Mouse (Mus musculus) CH12.LX (cell line): ENCODE results near the gene Aip.

Experiments used
- CTCF ChIP-seq, 2 experiments: IDR thresholded peaks in 1 of 2; conservative IDR thresholded peaks in 1 of 2; 2 replicates each; pipeline ENCODE4 v1.5.1; 2011 to 2012; ENCODE audit warnings: low read depth in 2 of 2, low read length in 2 of 2, improper control_type of control experiment in 1 of 2, inconsistent platforms in 1 of 2, mild to moderate bottlenecking in 1 of 2, moderate library complexity in 1 of 2
- MYC ChIP-seq: IDR thresholded peaks from 2 replicates; pipeline ENCODE4 v1.6.1; 2011; ENCODE audit warnings: low read depth, mild to moderate bottlenecking, improper control_type of control experiment, low read length
- PAX5 ChIP-seq: IDR thresholded peaks from 2 replicates; pipeline ENCODE4 v1.6.1; 2012; ENCODE audit warnings: low read length, inconsistent platforms, mixed read lengths
- POLR2A ChIP-seq: IDR thresholded peaks from 2 replicates; pipeline ENCODE4 v1.6.1; 2011; ENCODE audit warnings: low read depth, mild to moderate bottlenecking, improper control_type of control experiment, low read length
- TBP ChIP-seq: conservative IDR thresholded peaks from 2 replicates; pipeline ENCODE4 v1.6.1; 2011; ENCODE audit warnings: low read depth, low read length, improper control_type of control experiment
- ZNF384 ChIP-seq: IDR thresholded peaks from 2 replicates; pipeline ENCODE4 v1.6.1; 2012; ENCODE audit warnings: low read depth, low read length, improper control_type of control experiment, inconsistent platforms

GRCm38 (mm10) chr19:4089128-4089527 lies 36.5 kb downstream of the Aip start:
- TF ChIP-seq ZNF384 (no peak), PAX5 (no peak), CTCF (conservative IDR thresholded peaks at IDR 0.05 in 1 of 2, IDR thresholded peaks at IDR 0.05 in 1 of 2; ENCODE audit: low read depth in 2 of 2, low read length in 2 of 2) (no peak), POLR2A (no peak), MYC (no peak), TBP (no peak)
